Mouse (Mus musculus): ENCODE measurements around the gene Poc1b. TPM values are rescaled to one million over a fixed set of nuclear protein-coding genes. Genes with fewer than 3 reads are reported as not detected.

The Poc1b gene
- polyA plus RNA-seq (2015; fragmentation: Nextera tagmentation; extraction: Ambion mirVana), result 14.0 and 15.8 TPM in 2 replicates

- Histone ChIP-seq H3K4me1 (replicated peaks; ENCODE audit: insufficient read depth, low read length) (0 out of 2 replicates have a peak, but pooled peaks cover 6% of the 10 kb centered on the region), H3K4me3 (replicated peaks; ENCODE audit: low read depth, low read length) (peak within 1 kb of the TSS; percentile 100), H3K27ac (peak within 1 kb of the TSS; percentile 82), H3K4me2 (ENCODE audit: low read length) (peak within 1 kb of the TSS; percentile 98), H3K9ac (ENCODE audit: low read depth, low read length) (peak within 1 kb of the TSS; percentile 85), H3K27me3 (ENCODE audit: insufficient read depth, low read length) (no peaks in the 10 kb centered on the region), H3K9me3 (replicated peaks; ENCODE audit: low read length) (no peaks in the 10 kb centered on the region), H3K36me3 (ENCODE audit: insufficient read depth, low read length) (peaks cover 5% of the 10 kb centered on the region)
- peak; percentile 92 for DNase-seq (ENCODE audit: low spot score)
- peak; percentile 90 for ATAC-seq (replicated peaks; ENCODE audit: low FRiP score, low read depth)
- WGBS, result under 1% methylated on average over 103 of the region's 106 CpGs
- no peak for TF ChIP-seq CTCF (IDR thresholded peaks at IDR 0.05; ENCODE audit: low read depth)
Observed at GRCm38 (mm10) chr10:99106703-99107631, at the start of gene Poc1b. Poc1b (plus strand) TSS chr10:99107036.

- no peak for TF ChIP-seq CTCF (IDR thresholded peaks at IDR 0.05; ENCODE audit: low read depth)
- H3K4me1 ChIP-seq (replicated peaks; ENCODE audit: insufficient read depth, low read length), result no peaks in the 10 kb centered on the region
- H3K36me3 ChIP-seq (ENCODE audit: insufficient read depth, low read length), result no peaks in the 10 kb centered on the region
- WGBS, result 86% methylated on average over 7 of the region's 7 CpGs
- DNase-seq (ENCODE audit: low spot score) (no peak), ATAC-seq (replicated peaks; ENCODE audit: low FRiP score, low read depth) (no peak)
- no peak overlapping the region for H3K4me2 ChIP-seq (ENCODE audit: low read length)
- no peak overlapping the region for H3K9ac ChIP-seq (ENCODE audit: low read depth, low read length)
- no peak overlapping the region for H3K4me3 ChIP-seq (replicated peaks; ENCODE audit: low read depth, low read length)
- no peak overlapping the region for H3K27ac ChIP-seq
- H3K27me3 ChIP-seq (ENCODE audit: insufficient read depth, low read length), result no peaks in the 10 kb centered on the region
- H3K9me3 ChIP-seq (replicated peaks; ENCODE audit: low read length), result no peaks in the 10 kb centered on the region
Observed at GRCm38 (mm10) chr10:99060588-99060987, 46.2 kb upstream of the Poc1b start.

GRCm38 (mm10) chr10:99061418-99061817 lies 45.4 kb upstream of the Poc1b start:
- no peaks in the 10 kb centered on the region for H3K4me1 ChIP-seq (replicated peaks; ENCODE audit: insufficient read depth, low read length)
- TF ChIP-seq CTCF (IDR thresholded peaks at IDR 0.05; ENCODE audit: low read depth), result no peak
- no peaks in the 10 kb centered on the region for H3K36me3 ChIP-seq (ENCODE audit: insufficient read depth, low read length)
- H3K27ac ChIP-seq, result no peak overlapping the region
- H3K4me2 ChIP-seq (ENCODE audit: low read length), result no peak overlapping the region
- no peaks in the 10 kb centered on the region for H3K27me3 ChIP-seq (ENCODE audit: insufficient read depth, low read length)
- WGBS, result 92% methylated on average over 10 of the region's 10 CpGs
- no peaks in the 10 kb centered on the region for H3K9me3 ChIP-seq (replicated peaks; ENCODE audit: low read length)
- ATAC-seq (replicated peaks; ENCODE audit: low FRiP score, low read depth), result no peak
- no peak for DNase-seq (ENCODE audit: low spot score)
- no peak overlapping the region for H3K4me3 ChIP-seq (replicated peaks; ENCODE audit: low read depth, low read length)
- H3K9ac ChIP-seq (ENCODE audit: low read depth, low read length), result no peak overlapping the region

- H3K9ac ChIP-seq (ENCODE audit: low read depth, low read length), result no peak overlapping the region
- no peak overlapping the region for H3K4me2 ChIP-seq (ENCODE audit: low read length)
- H3K4me1 ChIP-seq (replicated peaks; ENCODE audit: insufficient read depth, low read length), result no peaks in the 10 kb centered on the region
- ATAC-seq (replicated peaks; ENCODE audit: low FRiP score, low read depth), result no peak
- no peak overlapping the region for H3K4me3 ChIP-seq (replicated peaks; ENCODE audit: low read depth, low read length)
- no peaks in the 10 kb centered on the region for H3K27me3 ChIP-seq (ENCODE audit: insufficient read depth, low read length)
- H3K27ac ChIP-seq, result no peak overlapping the region
- no peaks in the 10 kb centered on the region for H3K36me3 ChIP-seq (ENCODE audit: insufficient read depth, low read length)
- no peaks in the 10 kb centered on the region for H3K9me3 ChIP-seq (replicated peaks; ENCODE audit: low read length)
- no peak for DNase-seq (ENCODE audit: low spot score)
- 67% methylated on average over 5 of the region's 5 CpGs for whole genome bisulfite sequencing
- no peak for TF ChIP-seq CTCF (IDR thresholded peaks at IDR 0.05; ENCODE audit: low read depth)
Observed at GRCm38 (mm10) chr10:99062546-99062945, 44.3 kb upstream of the Poc1b start.

GRCm38 (mm10) chr10:99076113-99076895 lies 30.5 kb upstream of the Poc1b start:
- TF ChIP-seq CTCF (IDR thresholded peaks at IDR 0.05; ENCODE audit: low read depth), result no peak
- no peak for DNase-seq (ENCODE audit: low spot score)
- Histone ChIP-seq H3K27me3 (ENCODE audit: insufficient read depth, low read length) (no peaks in the 10 kb centered on the region), H3K4me2 (ENCODE audit: low read length) (no peak overlapping the region), H3K27ac (no peak overlapping the region), H3K9ac (ENCODE audit: low read depth, low read length) (no peak overlapping the region), H3K4me3 (replicated peaks; ENCODE audit: low read depth, low read length) (no peak overlapping the region), H3K4me1 (replicated peaks; ENCODE audit: insufficient read depth, low read length) (no peaks in the 10 kb centered on the region), H3K9me3 (replicated peaks; ENCODE audit: low read length) (no peaks in the 10 kb centered on the region), H3K36me3 (ENCODE audit: insufficient read depth, low read length) (no peaks in the 10 kb centered on the region)
- ATAC-seq (replicated peaks; ENCODE audit: low FRiP score, low read depth), result no peak
- WGBS, result 80% methylated on average over 18 of the region's 18 CpGs

GRCm38 (mm10) chr10:99078621-99079020 lies 28.2 kb upstream of the Poc1b start:
- no peaks in the 10 kb centered on the region for H3K9me3 ChIP-seq (replicated peaks; ENCODE audit: low read length)
- no peaks in the 10 kb centered on the region for H3K27me3 ChIP-seq (ENCODE audit: insufficient read depth, low read length)
- no peak for TF ChIP-seq CTCF (IDR thresholded peaks at IDR 0.05; ENCODE audit: low read depth)
- no peak overlapping the region for H3K4me2 ChIP-seq (ENCODE audit: low read length)
- no peaks in the 10 kb centered on the region for H3K4me1 ChIP-seq (replicated peaks; ENCODE audit: insufficient read depth, low read length)
- no peak overlapping the region for H3K4me3 ChIP-seq (replicated peaks; ENCODE audit: low read depth, low read length)
- no peak for DNase-seq (ENCODE audit: low spot score)
- WGBS, result 75% methylated on average over 2 of the region's 2 CpGs
- no peak overlapping the region for H3K9ac ChIP-seq (ENCODE audit: low read depth, low read length)
- H3K27ac ChIP-seq, result no peak overlapping the region
- no peaks in the 10 kb centered on the region for H3K36me3 ChIP-seq (ENCODE audit: insufficient read depth, low read length)
- ATAC-seq (replicated peaks; ENCODE audit: low FRiP score, low read depth), result no peak
